Mouse (Mus musculus): Measurements from ENCODE around the gene Matk. TPM values are rescaled to one million over a fixed set of nuclear protein-coding genes. Genes with fewer than 3 reads are reported as not detected.
A peak's percentile ranks its signal among the peaks of the same experiment; 100 is the strongest.
"Not testable (repeated sequence)": the region's sequence is repeated elsewhere in the genome, so short reads cannot be mapped to it uniquely, and the experiment has no call there.

Matk gene
- polyA plus RNA-seq (2015; fragmentation: Nextera tagmentation; extraction: Ambion mirVana) = 2.0 and 2.3 TPM in 2 replicates

DNA sequence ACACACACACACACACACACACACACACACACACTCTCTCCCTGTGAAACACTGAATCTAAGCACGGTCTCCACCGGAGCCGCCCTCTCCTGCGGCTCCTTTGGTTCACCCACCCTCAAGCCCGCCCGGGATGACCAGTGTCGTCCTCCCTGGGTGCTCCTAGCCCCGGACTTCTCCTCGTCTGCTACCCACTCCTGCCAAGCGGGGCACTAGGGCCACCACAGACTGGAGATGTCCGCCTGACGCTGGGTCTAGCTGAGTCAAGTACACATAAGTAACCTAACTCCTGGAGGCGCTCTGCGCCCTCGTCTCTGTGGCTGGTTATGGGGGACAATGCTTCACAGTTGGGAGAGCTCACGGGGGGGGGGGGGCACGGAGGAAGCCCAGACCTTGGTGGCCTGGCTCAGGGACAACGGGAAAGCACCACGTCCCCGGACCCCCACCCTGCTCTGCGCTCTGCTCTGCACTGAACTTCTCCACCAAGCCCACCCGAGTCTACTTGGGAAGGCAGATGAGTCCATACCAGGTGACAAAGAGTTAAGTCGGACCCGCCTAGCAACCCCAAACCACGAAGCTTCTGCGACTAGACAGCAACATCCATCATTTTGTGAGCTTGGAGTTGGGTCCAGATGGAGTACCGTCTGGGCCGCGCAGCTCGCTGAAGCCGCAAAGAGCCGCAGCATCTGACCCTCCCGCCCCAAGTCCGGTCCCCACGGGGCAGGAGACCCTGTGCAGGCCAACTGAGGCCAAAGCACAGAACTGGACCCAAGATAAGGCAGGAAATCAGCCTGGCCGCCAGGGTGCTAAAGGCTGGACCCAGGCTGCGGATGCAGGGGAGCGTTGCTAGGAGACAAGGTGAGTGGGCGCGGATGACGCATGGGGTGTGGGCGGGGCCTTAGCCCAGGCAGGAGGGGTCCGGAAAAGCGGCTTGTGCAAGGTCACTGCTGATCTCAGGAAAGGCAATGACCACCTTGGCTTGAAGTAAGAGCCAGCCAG is at the start of gene Matk:
Gene Matk (plus strand): TSS at position 512 of the 996 bp plus-strand sequence.
- Histone ChIP-seq H3K9me3 (ENCODE audit: control insufficient read depth, low read length) (no peaks in the 10 kb centered on the region), H3K27me3 (replicated peaks; ENCODE audit: control insufficient read depth, insufficient read depth, low read length) (peaks cover 42% of the 10 kb centered on the region), H3K36me3 (ENCODE audit: control insufficient read depth, insufficient read depth, low read length) (no peaks in the 10 kb centered on the region), H3K4me3 (ENCODE audit: low read length) (no peak within 1 kb of the TSS), H3K4me2 (ENCODE audit: low read depth, low read length) (0 out of 2 replicates have a peak within 1 kb of the TSS, but pooled peaks have one; percentile 4), H3K4me1 (ENCODE audit: control insufficient read depth, insufficient read depth, low read length) (peaks cover 8% of the 10 kb centered on the region), H3K9ac (ENCODE audit: low read depth, low read length) (peak within 1 kb of the TSS; percentile 4; the same call in 1 of the 2 replicates), H3K27ac (ENCODE audit: low read length) (no peak within 1 kb of the TSS)
- ATAC-seq = 0 out of 2 replicates have a peak, but pooled peaks have one; percentile 5
- 11% methylated on average over 44 of the region's 44 CpGs for WGBS

DNA sequence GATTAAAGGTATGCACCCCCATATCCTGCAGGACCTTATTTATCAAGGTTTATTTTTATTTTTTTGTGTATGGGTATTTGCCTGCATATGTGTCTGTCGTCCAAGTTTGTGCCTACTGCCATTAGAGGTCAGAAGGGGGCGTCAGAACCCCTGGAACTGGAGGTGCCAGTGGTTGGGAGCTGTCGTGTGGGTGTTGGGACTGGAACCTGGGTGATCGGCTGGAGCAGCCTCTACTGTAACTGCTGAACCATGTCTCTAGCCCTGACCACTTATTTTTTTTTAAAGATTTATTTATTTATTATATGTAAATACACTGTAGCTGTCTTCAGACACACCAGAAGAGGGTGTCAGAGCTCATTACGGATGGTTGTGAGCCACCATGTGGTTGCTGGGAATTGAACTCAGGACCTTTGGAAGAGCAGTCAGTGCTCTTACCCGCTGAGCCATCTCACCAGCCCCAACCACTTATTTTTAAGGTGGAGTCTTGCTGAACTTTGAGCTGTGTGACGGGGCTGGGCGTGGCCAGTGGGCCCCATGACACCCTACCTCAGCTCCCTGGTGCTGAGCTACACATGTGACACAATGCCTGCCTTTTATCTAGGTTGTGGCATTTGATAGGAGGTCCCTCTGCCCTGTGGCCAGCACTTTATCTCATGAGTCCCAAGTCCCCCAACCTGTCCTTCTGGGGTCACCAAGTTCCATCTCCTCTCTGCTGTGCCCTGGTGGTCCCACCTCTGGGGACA is 49.6 kb upstream of the Matk start:
- H3K27me3 ChIP-seq (replicated peaks; ENCODE audit: control insufficient read depth, insufficient read depth, low read length) = no peaks in the 10 kb centered on the region
- peaks cover 5% of the 10 kb centered on the region for H3K4me1 ChIP-seq (ENCODE audit: control insufficient read depth, insufficient read depth, low read length)
- no peaks in the 10 kb centered on the region for H3K9me3 ChIP-seq (ENCODE audit: control insufficient read depth, low read length)
- no peak overlapping the region for H3K9ac ChIP-seq (ENCODE audit: low read depth, low read length)
- WGBS = 56% methylated on average over 8 of the region's 8 CpGs
- H3K36me3 ChIP-seq (ENCODE audit: control insufficient read depth, insufficient read depth, low read length) = no peaks in the 10 kb centered on the region
- H3K27ac ChIP-seq (ENCODE audit: low read length) = peak overlapping the region; percentile 68; the same call in 1 of the 2 replicates
- peak; percentile 94 for ATAC-seq
- no peak overlapping the region for H3K4me3 ChIP-seq (ENCODE audit: low read length)
- H3K4me2 ChIP-seq (ENCODE audit: low read depth, low read length) = no peak overlapping the region

DNA sequence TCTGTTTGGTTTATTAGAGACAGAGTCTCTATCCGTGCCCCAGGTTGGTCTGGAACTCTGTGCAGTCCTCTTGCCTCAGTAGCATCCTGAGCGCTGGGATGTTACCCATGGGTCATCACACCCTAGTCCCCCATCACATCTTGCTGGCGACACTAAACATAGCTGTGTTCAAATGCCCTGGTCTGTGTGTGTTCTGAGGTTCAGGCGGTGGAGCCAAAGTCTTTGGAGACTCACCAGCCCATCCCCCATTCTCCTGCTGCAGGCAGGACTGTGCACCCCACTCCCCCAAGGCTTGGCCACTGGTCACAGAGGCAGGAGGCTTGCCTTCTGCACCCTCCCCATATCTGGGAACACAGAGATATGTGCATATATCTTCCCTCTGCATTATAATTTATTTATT is 48.6 kb upstream of the Matk start:
- H3K4me3 ChIP-seq (ENCODE audit: low read length) = no peak overlapping the region
- no peaks in the 10 kb centered on the region for H3K9me3 ChIP-seq (ENCODE audit: control insufficient read depth, low read length)
- no peak overlapping the region for H3K27ac ChIP-seq (ENCODE audit: low read length)
- H3K4me1 ChIP-seq (ENCODE audit: control insufficient read depth, insufficient read depth, low read length) = peaks cover 5% of the 10 kb centered on the region
- no peak overlapping the region for H3K4me2 ChIP-seq (ENCODE audit: low read depth, low read length)
- 77% methylated on average over 4 of the region's 4 CpGs for WGBS
- H3K27me3 ChIP-seq (replicated peaks; ENCODE audit: control insufficient read depth, insufficient read depth, low read length) = no peaks in the 10 kb centered on the region
- H3K36me3 ChIP-seq (ENCODE audit: control insufficient read depth, insufficient read depth, low read length) = no peaks in the 10 kb centered on the region
- ATAC-seq = no peak
- no peak overlapping the region for H3K9ac ChIP-seq (ENCODE audit: low read depth, low read length)

DNA sequence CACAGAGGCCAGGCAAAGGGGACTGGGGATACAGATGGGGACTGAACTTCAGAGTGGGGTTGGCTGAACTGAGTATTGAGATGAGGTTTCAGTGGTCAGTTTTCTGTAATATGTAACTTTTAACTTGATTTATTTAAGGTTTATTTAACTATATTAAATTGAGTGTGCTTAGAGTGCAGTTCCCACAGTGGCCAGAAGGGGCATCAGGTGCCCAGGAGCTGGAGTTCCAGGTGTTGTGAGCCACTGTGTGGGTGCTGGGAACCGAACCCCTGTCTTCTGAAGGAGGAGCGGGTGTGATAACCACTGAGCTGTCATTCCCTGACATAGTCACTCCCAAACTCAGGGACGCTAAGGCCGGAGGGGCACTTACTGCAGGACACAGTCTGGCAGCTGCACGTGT is 42.6 kb upstream of the Matk start:
- no peak overlapping the region for H3K4me2 ChIP-seq (ENCODE audit: low read depth, low read length)
- no peaks in the 10 kb centered on the region for H3K27me3 ChIP-seq (replicated peaks; ENCODE audit: control insufficient read depth, insufficient read depth, low read length)
- H3K9ac ChIP-seq (ENCODE audit: low read depth, low read length) = no peak overlapping the region
- no peaks in the 10 kb centered on the region for H3K9me3 ChIP-seq (ENCODE audit: control insufficient read depth, low read length)
- H3K4me1 ChIP-seq (ENCODE audit: control insufficient read depth, insufficient read depth, low read length) = no peaks in the 10 kb centered on the region
- no peak overlapping the region for H3K27ac ChIP-seq (ENCODE audit: low read length)
- WGBS = 93% methylated on average over 5 of the region's 5 CpGs
- no peaks in the 10 kb centered on the region for H3K36me3 ChIP-seq (ENCODE audit: control insufficient read depth, insufficient read depth, low read length)
- no peak overlapping the region for H3K4me3 ChIP-seq (ENCODE audit: low read length)
- no peak for ATAC-seq

DNA sequence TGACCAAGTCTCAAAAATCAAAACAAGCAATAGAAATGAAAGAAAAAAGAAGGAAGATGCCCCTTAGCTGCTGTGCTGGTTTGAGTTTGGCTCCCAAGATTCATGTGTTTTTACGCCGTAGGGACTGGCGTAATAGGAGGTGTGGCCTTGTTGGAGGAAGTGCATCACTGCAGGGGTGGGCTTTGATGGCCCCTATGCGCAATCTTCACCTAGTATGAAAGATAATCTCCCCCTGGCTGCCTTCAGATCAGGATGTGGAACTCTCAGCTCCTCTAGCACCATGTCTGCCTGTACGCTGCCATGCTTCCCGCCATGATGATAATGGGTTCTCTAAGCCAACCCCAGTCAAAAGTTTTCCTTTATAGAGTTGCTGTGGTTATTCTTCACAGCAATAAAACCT is 36.5 kb upstream of the Matk start:
- Histone ChIP-seq H3K27me3 (replicated peaks; ENCODE audit: control insufficient read depth, insufficient read depth, low read length) (no peaks in the 10 kb centered on the region), H3K4me2 (ENCODE audit: low read depth, low read length) (no peak overlapping the region), H3K27ac (ENCODE audit: low read length) (no peak overlapping the region), H3K9ac (ENCODE audit: low read depth, low read length) (no peak overlapping the region), H3K9me3 (ENCODE audit: control insufficient read depth, low read length) (no peaks in the 10 kb centered on the region), H3K4me1 (ENCODE audit: control insufficient read depth, insufficient read depth, low read length) (no peaks in the 10 kb centered on the region), H3K36me3 (ENCODE audit: control insufficient read depth, insufficient read depth, low read length) (no peaks in the 10 kb centered on the region), H3K4me3 (ENCODE audit: low read length) (no peak overlapping the region)
- no peak for ATAC-seq
- 88% methylated on average over 6 of the region's 6 CpGs for WGBS

DNA sequence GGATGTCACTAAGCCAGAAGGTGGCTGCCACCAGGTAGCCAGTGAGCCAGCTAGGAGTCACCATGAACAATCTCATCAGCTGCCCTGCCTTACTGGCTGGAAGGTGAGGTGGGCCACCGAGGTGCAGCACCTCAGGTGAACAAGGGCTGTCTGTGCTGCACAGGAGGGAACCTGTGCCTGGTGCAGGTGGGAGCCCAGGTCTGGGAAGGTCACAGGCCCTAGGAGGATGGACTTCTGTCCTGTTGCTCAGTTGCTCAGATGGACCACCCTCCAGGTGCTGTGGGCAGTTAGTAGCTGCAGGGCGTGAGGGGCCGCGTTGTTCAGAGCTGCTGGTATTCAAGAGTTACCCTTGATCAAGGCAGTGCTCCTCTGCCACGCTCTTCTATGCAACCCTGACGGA is 35.9 kb upstream of the Matk start:
- 86% methylated on average over 6 of the region's 6 CpGs for WGBS
- ATAC-seq = no peak
- no peaks in the 10 kb centered on the region for H3K9me3 ChIP-seq (ENCODE audit: control insufficient read depth, low read length)

DNA sequence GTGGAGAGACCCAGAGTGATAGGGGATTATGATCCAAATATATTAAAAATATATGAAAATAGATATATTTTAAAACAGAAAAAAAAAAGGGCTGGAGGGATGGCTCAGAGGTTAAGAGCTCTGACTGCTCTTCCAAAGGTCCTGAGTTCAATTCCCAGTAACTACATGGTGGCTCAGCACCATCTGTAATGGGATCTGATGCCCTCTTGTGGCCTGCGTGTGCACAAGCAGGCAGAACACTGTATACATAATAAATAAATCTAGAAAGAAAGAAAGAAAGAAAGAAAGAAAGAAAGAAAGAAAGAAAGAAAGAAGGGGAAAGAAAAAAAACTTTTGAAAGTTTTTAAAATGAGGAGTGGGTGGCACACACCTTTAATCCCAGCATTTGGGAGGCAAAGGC is 35.5 kb upstream of the Matk start:
- H3K4me1 ChIP-seq (ENCODE audit: control insufficient read depth, insufficient read depth, low read length); H3K9ac ChIP-seq (ENCODE audit: low read depth, low read length); H3K4me3 ChIP-seq (ENCODE audit: low read length); H3K9me3 ChIP-seq (ENCODE audit: control insufficient read depth, low read length); ATAC-seq; H3K4me2 ChIP-seq (ENCODE audit: low read depth, low read length); H3K27ac ChIP-seq (ENCODE audit: low read length); H3K27me3 ChIP-seq (replicated peaks; ENCODE audit: control insufficient read depth, insufficient read depth, low read length); H3K36me3 ChIP-seq (ENCODE audit: control insufficient read depth, insufficient read depth, low read length): not testable (repeated sequence)
- WGBS = 26% methylated on average over 1 of the region's 1 CpGs

More for the DNA sequence above, 35.9 kb upstream of the Matk start:
- no peak overlapping the region for H3K4me3 ChIP-seq (ENCODE audit: low read length)
- H3K27me3 ChIP-seq (replicated peaks; ENCODE audit: control insufficient read depth, insufficient read depth, low read length) = no peaks in the 10 kb centered on the region
- H3K9ac ChIP-seq (ENCODE audit: low read depth, low read length) = no peak overlapping the region
- no peaks in the 10 kb centered on the region for H3K36me3 ChIP-seq (ENCODE audit: control insufficient read depth, insufficient read depth, low read length)
- no peak overlapping the region for H3K4me2 ChIP-seq (ENCODE audit: low read depth, low read length)
- H3K4me1 ChIP-seq (ENCODE audit: control insufficient read depth, insufficient read depth, low read length) = no peaks in the 10 kb centered on the region; the same call in 1 of the 2 replicates
- no peak overlapping the region for H3K27ac ChIP-seq (ENCODE audit: low read length)

DNA sequence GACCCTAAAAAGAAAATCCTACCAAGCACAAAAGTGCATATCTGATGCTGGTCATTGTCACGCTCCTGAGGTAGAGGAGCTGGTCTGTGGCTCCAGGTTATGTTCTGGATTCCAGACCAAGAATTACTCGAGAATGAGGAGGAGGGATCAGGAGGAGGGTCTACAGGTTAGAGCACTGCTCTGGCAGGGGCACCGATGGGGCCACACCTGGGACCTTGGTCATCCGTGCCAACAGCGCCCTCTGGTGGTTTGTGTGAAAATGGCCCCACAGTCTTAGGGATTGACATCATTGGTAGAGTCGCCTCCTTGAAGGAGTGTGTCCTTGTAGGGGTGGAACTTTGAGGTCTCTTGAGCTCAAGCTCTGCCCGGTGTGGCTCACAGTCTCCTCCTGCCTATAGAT is 34.8 kb upstream of the Matk start:
- Histone ChIP-seq H3K4me2 (ENCODE audit: low read depth, low read length) (no peak overlapping the region), H3K4me3 (ENCODE audit: low read length) (no peak overlapping the region), H3K4me1 (ENCODE audit: control insufficient read depth, insufficient read depth, low read length) (no peaks in the 10 kb centered on the region; the same call in 1 of the 2 replicates), H3K27me3 (replicated peaks; ENCODE audit: control insufficient read depth, insufficient read depth, low read length) (no peaks in the 10 kb centered on the region), H3K9me3 (ENCODE audit: control insufficient read depth, low read length) (no peaks in the 10 kb centered on the region), H3K9ac (ENCODE audit: low read depth, low read length) (no peak overlapping the region), H3K36me3 (ENCODE audit: control insufficient read depth, insufficient read depth, low read length) (no peaks in the 10 kb centered on the region), H3K27ac (ENCODE audit: low read length) (no peak overlapping the region)
- 27% methylated on average over 7 of the region's 7 CpGs for WGBS
- ATAC-seq = peak; percentile 55

DNA sequence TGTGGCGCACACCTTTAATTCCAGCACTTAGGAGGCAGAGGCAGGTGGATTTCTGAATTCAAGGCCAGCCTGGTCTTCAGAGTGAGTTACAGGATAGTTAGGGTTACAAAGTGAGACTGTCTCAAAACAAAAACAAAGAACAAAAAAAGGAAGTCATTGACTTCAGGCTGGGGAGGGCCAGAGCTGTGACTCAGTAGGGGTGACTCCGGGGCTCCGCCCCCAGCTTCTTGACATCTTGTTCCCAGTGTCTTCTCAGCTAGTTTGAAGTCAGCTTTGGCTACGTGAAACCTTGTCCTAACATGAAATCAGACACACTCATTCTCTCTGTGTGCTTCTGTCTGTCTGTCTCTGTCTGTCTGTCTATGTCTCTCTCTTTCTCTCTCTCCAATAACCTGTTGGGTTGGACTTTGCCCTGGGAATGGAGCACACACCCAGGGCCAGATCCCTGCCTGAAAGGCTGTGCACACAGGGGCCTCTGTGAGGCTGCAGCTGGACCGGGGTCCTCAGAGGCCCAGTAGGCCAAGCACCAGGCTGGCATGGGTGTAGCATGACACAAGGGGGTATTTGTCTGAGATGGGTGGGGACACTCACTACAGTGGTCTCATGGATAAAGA is 31.2 kb upstream of the Matk start:
- Histone ChIP-seq H3K27ac (ENCODE audit: low read length) (peak overlapping the region; percentile 80), H3K4me3 (ENCODE audit: low read length) (no peak overlapping the region), H3K36me3 (ENCODE audit: control insufficient read depth, insufficient read depth, low read length) (no peaks in the 10 kb centered on the region), H3K9ac (ENCODE audit: low read depth, low read length) (0 out of 2 replicates have a peak overlapping the region, but pooled peaks have one; percentile 3), H3K9me3 (ENCODE audit: control insufficient read depth, low read length) (no peaks in the 10 kb centered on the region), H3K4me2 (ENCODE audit: low read depth, low read length) (no peak overlapping the region; the same call in 1 of the 2 replicates), H3K27me3 (replicated peaks; ENCODE audit: control insufficient read depth, insufficient read depth, low read length) (no peaks in the 10 kb centered on the region), H3K4me1 (ENCODE audit: control insufficient read depth, insufficient read depth, low read length) (no peaks in the 10 kb centered on the region; the same call in 1 of the 2 replicates)
- WGBS = 77% methylated on average over 5 of the region's 5 CpGs
- ATAC-seq = peak; percentile 88

Data from intestine, embryonic 16.5 days (tissue).